Mouse (Mus musculus): ENCODE results near the gene Yes1. TPM values are rescaled to one million over a fixed set of nuclear protein-coding genes. Genes with fewer than 3 reads are reported as not detected.
"Not testable (repeated sequence)": the region's sequence is repeated elsewhere in the genome, so short reads cannot be mapped to it uniquely, and the experiment has no call there.

Yes1 gene
- polyA plus RNA-seq, 1 experiment from 2014 or later = 28.6 TPM

DNA sequence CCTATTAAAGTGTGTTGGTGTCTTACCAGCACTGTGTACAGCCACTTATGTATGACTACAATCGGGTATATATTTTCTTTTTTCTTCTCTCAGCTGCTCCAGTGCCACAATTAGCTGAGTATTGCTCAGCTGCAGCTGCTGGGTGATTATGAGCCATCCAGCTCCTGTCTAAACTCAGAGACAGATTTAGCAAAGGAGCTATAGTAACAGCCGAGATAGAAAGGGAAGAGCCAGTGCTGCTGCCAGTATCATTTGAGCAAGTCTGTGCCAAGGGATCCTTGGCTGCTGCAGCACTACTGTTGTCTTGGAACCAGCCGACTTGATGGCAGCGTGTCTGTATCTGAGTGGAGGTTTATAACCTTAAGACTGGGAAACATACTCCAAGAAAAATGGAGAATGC, 3.7 kb downstream of the Yes1 start:
- 64% methylated on average over 4 of the region's 4 CpGs for WGBS
- H3K4me2 ChIP-seq = no peak overlapping the region
- H3K36me3 ChIP-seq = no peaks in the 10 kb centered on the region
- H3K27ac ChIP-seq = peak overlapping the region; percentile 54; the same call in 1 of the 2 replicates
- H3K27me3 ChIP-seq = no peaks in the 10 kb centered on the region
- ATAC-seq (ENCODE audit: insufficient number of reproducible peaks, low FRiP score, low TSS enrichment, low read depth) = no peak
- no peaks in the 10 kb centered on the region for H3K4me1 ChIP-seq
- H3K9ac ChIP-seq = no peak overlapping the region
- no peaks in the 10 kb centered on the region for H3K9me3 ChIP-seq
- H3K4me3 ChIP-seq = no peak overlapping the region

DNA sequence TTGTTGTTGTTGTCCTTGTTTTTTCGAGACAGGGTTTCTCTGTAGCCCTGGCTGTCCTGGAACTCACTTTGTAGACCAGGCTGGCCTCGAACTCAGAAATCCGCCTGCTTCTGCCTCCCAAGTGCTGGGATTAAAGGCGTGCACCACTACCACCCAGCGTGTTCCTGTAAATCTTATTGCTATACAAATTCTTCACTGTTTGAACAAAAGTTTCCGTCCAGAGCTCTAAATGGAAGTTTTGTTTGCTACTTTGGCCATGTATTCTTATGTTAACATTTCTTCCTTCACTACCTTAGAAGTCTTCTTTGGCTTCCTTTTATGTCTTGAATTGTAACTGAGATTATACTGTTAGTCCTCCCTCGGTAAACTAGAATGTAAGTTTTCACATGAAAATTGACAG, 5.5 kb downstream of the Yes1 start:
- not testable (repeated sequence) for H3K4me2 ChIP-seq; H3K36me3 ChIP-seq; H3K4me3 ChIP-seq; ATAC-seq (ENCODE audit: insufficient number of reproducible peaks, low FRiP score, low TSS enrichment, low read depth); H3K27me3 ChIP-seq; H3K4me1 ChIP-seq; H3K27ac ChIP-seq; H3K9ac ChIP-seq; H3K9me3 ChIP-seq
- 84% methylated on average over 7 of the region's 7 CpGs for WGBS

DNA sequence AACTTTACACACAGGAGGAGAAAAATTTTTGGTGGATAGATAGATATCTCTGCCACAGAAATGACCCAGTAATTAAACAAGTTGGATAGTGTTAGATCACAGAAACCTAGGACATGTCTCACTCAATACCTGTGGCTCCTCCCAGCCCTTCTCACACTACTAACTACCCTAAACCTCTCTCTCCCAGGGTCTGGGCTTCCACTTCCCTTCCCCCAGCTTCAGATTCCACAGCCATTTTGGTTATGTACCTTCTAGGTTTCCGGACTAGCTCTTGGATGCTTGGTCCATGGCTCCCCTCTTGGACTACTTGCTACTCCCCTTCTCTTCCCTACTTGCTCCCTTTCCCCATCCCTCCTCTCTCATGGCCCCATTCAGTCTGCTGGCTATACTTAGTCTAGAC, 6.9 kb downstream of the Yes1 start:
- no peak for ATAC-seq (ENCODE audit: insufficient number of reproducible peaks, low FRiP score, low TSS enrichment, low read depth)
- Histone ChIP-seq H3K27me3 (no peaks in the 10 kb centered on the region), H3K36me3 (no peaks in the 10 kb centered on the region), H3K27ac (no peak overlapping the region), H3K4me1 (no peaks in the 10 kb centered on the region), H3K4me2 (no peak overlapping the region), H3K4me3 (no peak overlapping the region), H3K9me3 (no peaks in the 10 kb centered on the region), H3K9ac (no peak overlapping the region)
- WGBS = 87% methylated on average over 1 of the region's 1 CpGs

- Histone ChIP-seq H3K4me1 (no peaks in the 10 kb centered on the region), H3K4me2 (no peak overlapping the region), H3K4me3 (no peak overlapping the region), H3K9ac (no peak overlapping the region), H3K27me3 (no peaks in the 10 kb centered on the region), H3K27ac (no peak overlapping the region), H3K9me3 (no peaks in the 10 kb centered on the region), H3K36me3 (no peaks in the 10 kb centered on the region)
- no peak for ATAC-seq (ENCODE audit: insufficient number of reproducible peaks, low FRiP score, low TSS enrichment, low read depth)
These were observed 12.7 kb downstream of the Yes1 start for GRCm38 (mm10) chr5:32623649-32624048.

DNA sequence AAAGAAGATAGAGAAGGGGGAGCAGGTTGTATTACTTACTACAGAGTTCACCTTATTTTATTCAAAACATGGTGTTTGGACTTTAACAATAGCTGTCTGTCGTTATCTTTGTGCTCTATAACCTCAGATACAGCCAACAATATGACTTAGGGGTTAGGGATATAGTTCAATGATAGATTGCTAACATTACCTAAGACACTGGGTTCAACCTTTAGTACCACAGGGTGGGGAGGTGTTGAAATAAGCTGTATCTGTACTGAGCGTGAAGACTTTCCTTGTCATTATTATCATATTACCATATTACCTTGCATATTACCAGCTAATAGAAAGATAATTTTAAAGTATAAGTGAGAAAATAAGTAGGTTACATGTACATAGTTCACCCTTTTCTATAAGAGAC, 13.8 kb downstream of the Yes1 start:
- WGBS = 92% methylated on average over 2 of the region's 2 CpGs
- Histone ChIP-seq H3K27ac (no peak overlapping the region), H3K9ac (no peak overlapping the region), H3K36me3 (no peaks in the 10 kb centered on the region), H3K9me3 (no peaks in the 10 kb centered on the region), H3K4me3 (no peak overlapping the region), H3K4me1 (no peaks in the 10 kb centered on the region), H3K4me2 (no peak overlapping the region), H3K27me3 (no peaks in the 10 kb centered on the region)
- ATAC-seq (ENCODE audit: insufficient number of reproducible peaks, low FRiP score, low TSS enrichment, low read depth) = no peak

DNA sequence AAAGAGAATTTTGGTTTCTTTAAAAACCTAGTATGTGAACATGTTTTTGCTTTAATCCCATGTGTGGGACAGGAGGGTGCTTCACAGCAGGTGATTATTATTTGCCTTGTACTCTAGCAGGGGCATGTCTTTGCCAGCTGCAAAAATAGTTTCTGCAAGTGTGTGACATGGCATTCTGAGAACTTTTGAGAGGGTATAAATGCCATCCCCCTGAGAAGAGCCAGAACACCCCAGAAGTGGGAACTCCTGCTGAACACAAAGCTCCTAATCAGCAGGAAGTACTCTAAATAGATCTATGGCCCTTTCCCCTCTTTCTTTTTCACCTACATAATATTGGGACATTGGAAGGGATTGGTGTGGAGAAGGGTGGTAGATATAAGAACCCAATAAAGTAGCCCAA, 22.2 kb downstream of the Yes1 start:
- no peak overlapping the region for H3K4me3 ChIP-seq
- ATAC-seq (ENCODE audit: insufficient number of reproducible peaks, low FRiP score, low TSS enrichment, low read depth) = no peak
- no peak overlapping the region for H3K27ac ChIP-seq
- no peaks in the 10 kb centered on the region for H3K4me1 ChIP-seq
- H3K9me3 ChIP-seq = no peaks in the 10 kb centered on the region
- H3K4me2 ChIP-seq = no peak overlapping the region
- no peak overlapping the region for H3K9ac ChIP-seq
- 0 out of 2 replicates have a peak, but pooled peaks cover 6% of the 10 kb centered on the region for H3K36me3 ChIP-seq
- H3K27me3 ChIP-seq = no peaks in the 10 kb centered on the region

DNA sequence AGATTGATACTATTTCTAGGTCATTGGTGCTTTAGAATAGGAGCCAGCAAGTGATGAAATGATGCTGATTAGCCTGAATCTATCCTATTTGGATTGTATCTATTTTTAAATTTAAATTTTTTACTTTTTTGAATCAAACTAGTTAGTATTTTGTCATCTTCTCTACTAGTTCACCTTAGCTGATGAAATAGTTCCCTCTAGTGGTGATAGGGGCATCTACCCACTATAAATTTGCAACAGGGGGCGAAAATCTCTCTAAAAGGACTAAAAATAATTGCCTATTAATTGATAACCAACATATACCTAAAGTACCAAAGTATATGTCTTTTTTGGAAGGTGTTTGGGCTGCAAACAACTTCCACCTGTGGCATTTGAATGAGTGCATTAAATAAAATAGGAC, 46.4 kb downstream of the Yes1 start:
- H3K36me3 ChIP-seq = peaks cover 33% of the 10 kb centered on the region
- H3K9me3 ChIP-seq = no peaks in the 10 kb centered on the region
- no peaks in the 10 kb centered on the region for H3K27me3 ChIP-seq
- H3K27ac ChIP-seq = no peak overlapping the region
- WGBS = 50% methylated on average over 1 of the region's 1 CpGs
- H3K9ac ChIP-seq = no peak overlapping the region
- no peak for ATAC-seq (ENCODE audit: insufficient number of reproducible peaks, low FRiP score, low TSS enrichment, low read depth)
- H3K4me2 ChIP-seq = no peak overlapping the region
- no peaks in the 10 kb centered on the region for H3K4me1 ChIP-seq
- H3K4me3 ChIP-seq = no peak overlapping the region

DNA sequence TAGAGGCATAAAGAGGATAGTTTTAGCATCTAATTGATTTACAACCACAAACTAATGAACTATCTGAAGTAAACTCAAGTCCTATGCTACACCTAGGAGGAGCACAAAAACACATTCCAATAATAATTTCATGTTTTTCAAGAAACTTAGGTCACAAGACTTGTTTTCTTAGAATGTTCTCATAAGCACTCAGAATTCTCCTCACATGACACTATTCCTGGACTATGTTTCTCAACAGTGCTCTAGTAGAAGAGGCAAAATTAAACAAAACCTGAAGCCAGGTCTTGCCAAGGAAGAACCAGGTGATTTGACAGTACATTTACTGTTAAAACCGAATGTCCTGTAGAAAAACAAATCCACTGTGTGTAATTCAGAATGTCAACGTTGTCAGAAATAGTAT, 71.5 kb downstream of the Yes1 start:
- H3K4me3 ChIP-seq = no peak overlapping the region
- no peak overlapping the region for H3K9ac ChIP-seq
- H3K4me1 ChIP-seq = no peaks in the 10 kb centered on the region
- no peaks in the 10 kb centered on the region for H3K27me3 ChIP-seq
- H3K36me3 ChIP-seq = no peaks in the 10 kb centered on the region
- ATAC-seq (ENCODE audit: insufficient number of reproducible peaks, low FRiP score, low TSS enrichment, low read depth) = no peak
- no peaks in the 10 kb centered on the region for H3K9me3 ChIP-seq
- H3K4me2 ChIP-seq = no peak overlapping the region
- WGBS = 71% methylated on average over 2 of the region's 2 CpGs
- H3K27ac ChIP-seq = no peak overlapping the region

DNA sequence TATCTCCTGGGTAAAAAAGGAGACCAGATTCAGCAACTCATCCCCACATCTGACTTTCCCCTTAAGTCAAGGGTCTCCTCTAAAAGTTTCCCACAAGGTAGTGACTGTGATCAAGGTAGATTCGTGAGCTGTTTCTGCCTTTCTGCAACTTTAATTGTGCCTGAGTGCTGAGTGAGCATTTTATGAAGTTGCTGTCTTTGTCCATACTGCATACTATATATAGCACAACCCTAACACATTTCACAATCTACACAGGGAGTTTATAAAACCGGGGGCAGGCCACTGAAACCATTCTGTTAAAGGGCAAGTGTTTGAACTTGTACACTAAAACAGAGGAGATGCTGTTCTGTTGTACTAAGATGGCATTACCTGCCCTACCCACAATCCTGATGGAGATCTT, 82.4 kb downstream of the Yes1 start:
- no peak overlapping the region for H3K4me3 ChIP-seq
- H3K4me1 ChIP-seq = no peaks in the 10 kb centered on the region
- no peak for ATAC-seq (ENCODE audit: insufficient number of reproducible peaks, low FRiP score, low TSS enrichment, low read depth)
- 56% methylated on average over 2 of the region's 2 CpGs for WGBS
- H3K9me3 ChIP-seq = no peaks in the 10 kb centered on the region
- H3K9ac ChIP-seq = no peak overlapping the region
- no peak overlapping the region for H3K27ac ChIP-seq
- H3K4me2 ChIP-seq = no peak overlapping the region
- H3K27me3 ChIP-seq = no peaks in the 10 kb centered on the region
- H3K36me3 ChIP-seq = no peaks in the 10 kb centered on the region

DNA sequence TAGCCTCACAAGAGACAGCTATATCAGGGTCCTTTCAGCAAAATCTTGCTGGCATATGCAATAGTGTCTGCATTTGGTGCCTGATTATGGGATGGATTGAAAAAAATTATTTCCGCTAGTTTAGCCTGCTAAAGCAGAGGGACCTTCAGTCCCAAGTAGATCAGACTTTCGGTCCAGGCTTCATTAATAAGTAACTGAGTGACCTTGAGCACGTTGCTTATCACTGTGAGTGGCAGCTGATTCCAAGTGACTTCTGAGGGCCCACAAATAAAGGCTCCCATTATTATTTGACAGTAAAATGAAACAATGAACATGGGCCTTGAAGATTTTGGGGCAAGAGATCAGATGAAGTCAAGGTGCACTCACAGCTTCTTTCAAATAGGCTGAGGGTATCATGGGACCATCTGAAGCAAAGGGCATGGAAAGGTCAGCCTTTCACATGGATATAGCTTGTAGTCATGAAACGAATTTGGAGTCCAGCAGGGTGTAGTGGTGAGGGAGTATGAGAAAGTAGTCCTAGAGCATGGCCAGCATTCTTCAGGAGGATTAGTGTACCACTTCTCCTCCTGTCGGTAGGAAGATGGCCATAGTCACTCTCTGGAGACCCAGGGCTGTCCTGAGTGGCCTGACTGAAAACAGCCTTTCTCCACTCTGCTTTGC, 86.4 kb downstream of the Yes1 start:
- Histone ChIP-seq H3K27me3 (no peaks in the 10 kb centered on the region), H3K9me3 (no peaks in the 10 kb centered on the region), H3K4me1 (no peaks in the 10 kb centered on the region), H3K4me3 (no peak overlapping the region), H3K27ac (no peak overlapping the region), H3K36me3 (no peaks in the 10 kb centered on the region), H3K4me2 (no peak overlapping the region), H3K9ac (no peak overlapping the region)
- WGBS = 76% methylated on average over 5 of the region's 5 CpGs
- ATAC-seq (ENCODE audit: insufficient number of reproducible peaks, low FRiP score, low TSS enrichment, low read depth) = no peak

GRCm38 (mm10) chr5:32706226-32706780, 95.3 kb downstream of the Yes1 start:
- no peaks in the 10 kb centered on the region for H3K9me3 ChIP-seq
- no peak for ATAC-seq (ENCODE audit: insufficient number of reproducible peaks, low FRiP score, low TSS enrichment, low read depth)
- H3K27me3 ChIP-seq = no peaks in the 10 kb centered on the region
- no peaks in the 10 kb centered on the region for H3K36me3 ChIP-seq
- H3K27ac ChIP-seq = no peak overlapping the region
- H3K4me1 ChIP-seq = no peaks in the 10 kb centered on the region
- H3K9ac ChIP-seq = no peak overlapping the region
- no peak overlapping the region for H3K4me3 ChIP-seq
- 85% methylated on average over 2 of the region's 2 CpGs for WGBS
- no peak overlapping the region for H3K4me2 ChIP-seq

DNA sequence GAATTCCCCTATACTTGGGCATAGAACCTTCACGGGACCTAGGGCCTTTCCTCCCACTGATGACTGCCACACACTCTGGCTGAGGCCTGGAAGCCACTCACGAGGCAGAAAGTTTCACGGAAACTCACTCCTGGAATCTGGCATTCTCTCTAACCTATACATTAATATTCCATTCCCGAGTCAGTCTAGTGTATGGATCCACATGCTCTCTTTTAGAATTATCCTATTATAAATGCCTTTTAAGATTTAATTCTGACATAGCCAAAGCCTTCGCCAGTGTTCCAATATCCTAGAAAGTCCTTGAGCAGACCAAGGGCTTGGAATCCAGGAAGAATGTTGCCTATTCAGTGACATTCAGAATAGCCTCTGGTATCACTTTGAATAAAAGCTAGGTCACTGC, 100.5 kb downstream of the Yes1 start:
- Histone ChIP-seq H3K4me1 (peaks cover 6% of the 10 kb centered on the region), H3K4me3 (no peak overlapping the region), H3K9me3 (no peaks in the 10 kb centered on the region), H3K9ac (no peak overlapping the region), H3K4me2 (no peak overlapping the region), H3K27ac (no peak overlapping the region), H3K36me3 (no peaks in the 10 kb centered on the region), H3K27me3 (no peaks in the 10 kb centered on the region)
- ATAC-seq (ENCODE audit: insufficient number of reproducible peaks, low FRiP score, low TSS enrichment, low read depth) = no peak
- 77% methylated on average over 5 of the region's 5 CpGs for WGBS
